Mouse (Mus musculus) liver, postnatal 0 days (tissue): ENCODE results near the gene Usp11.

ENCODE experiments used
- CTCF ChIP-seq: sonication (generic); IDR thresholded peaks from 2 replicates; pipeline ENCODE4 v1.5.1; 2016; ENCODE audit warnings: antibody characterized with exemption, low read depth
- EP300 ChIP-seq: IDR thresholded peaks from 2 replicates; pipeline ENCODE4 v1.6.1; 2016; ENCODE audit warnings: antibody characterized with exemption, low read depth, mild to moderate bottlenecking

- TF ChIP-seq CTCF (no peak), EP300 (no peak)
Measured at GRCm38 (mm10) chrX:20705083-20705402, 1.3 kb downstream of the Usp11 start.
